Mouse (Mus musculus): ENCODE measurements at regions not wholly inside any gene's neighbourhood (a gene's known extent, or its start where the extent isn't known, plus 50 kb on each side); places are given as distances from the start of the nearest gene placed in this dataset.

DNA sequence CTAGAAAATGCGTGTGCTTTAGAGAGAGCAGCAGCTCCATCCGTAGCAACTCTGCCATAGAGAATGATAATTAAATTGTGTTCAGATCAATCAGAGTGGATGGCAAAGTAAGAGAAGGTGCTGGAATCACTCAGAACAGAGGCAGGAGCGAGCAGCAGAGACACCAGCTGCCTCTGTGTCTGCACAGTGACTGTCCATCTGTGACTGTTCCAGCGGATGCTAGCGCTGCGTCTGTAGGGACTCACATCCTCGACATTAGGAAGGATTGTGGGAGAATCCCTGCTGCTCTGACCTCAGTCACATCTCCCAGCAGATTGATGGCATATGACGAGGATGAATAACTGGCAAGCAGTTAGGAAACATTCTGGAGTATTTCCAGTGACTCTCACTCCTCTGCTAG lies 99.8 kb downstream of the Tsen15 start:
- no peak overlapping the region for H3K4me3 ChIP-seq (ENCODE audit: low read depth, low read length)
- TF ChIP-seq CTCF (IDR thresholded peaks at IDR 0.05; ENCODE audit: extremely low read depth, insufficient read length, insufficient replicate concordance, low read depth, low read length): no peak
- no peak for TF ChIP-seq POLR2A (IDR thresholded peaks at IDR 0.05; ENCODE audit: low read depth, low read length)
- H3K36me3 ChIP-seq (ENCODE audit: control insufficient read depth, insufficient read depth, low read length): no peaks in the 10 kb centered on the region
- H3K27ac ChIP-seq (ENCODE audit: insufficient read depth, low read depth, low read length): no peak overlapping the region
- peaks cover 1% of the 10 kb centered on the region; the same call in 1 of the 2 replicates for H3K4me1 ChIP-seq (ENCODE audit: control insufficient read depth, insufficient read depth, insufficient read length, low read length)
- WGBS: 79% methylated on average over 8 of the region's 8 CpGs
- no peaks in the 10 kb centered on the region for H3K27me3 ChIP-seq (ENCODE audit: control insufficient read depth, insufficient read depth, low read length)

DNA sequence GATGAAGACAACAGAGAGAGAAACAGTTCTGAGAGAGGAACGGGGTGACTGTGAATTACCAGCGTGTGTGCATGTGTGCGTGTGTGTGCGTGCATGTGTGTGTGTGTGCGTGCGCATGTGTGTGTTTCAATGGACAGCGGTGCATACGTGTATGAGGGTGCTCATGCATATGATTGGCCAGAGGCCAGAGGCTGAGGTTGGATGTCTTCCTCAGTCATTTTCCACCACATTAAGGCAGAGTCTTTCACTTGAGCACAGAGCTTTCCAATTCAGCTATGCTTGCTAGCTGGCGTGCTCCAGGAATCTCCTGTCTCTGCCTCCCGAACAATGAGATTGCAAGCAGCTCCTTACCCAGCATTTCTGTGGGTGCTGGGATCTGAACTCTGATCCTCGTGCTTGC lies 104.4 kb downstream of the Tsen15 start:
- H3K4me3 ChIP-seq (ENCODE audit: low read depth, low read length): no peak overlapping the region
- H3K27me3 ChIP-seq (ENCODE audit: control insufficient read depth, insufficient read depth, low read length): no peaks in the 10 kb centered on the region
- no peak overlapping the region for H3K27ac ChIP-seq (ENCODE audit: insufficient read depth, low read depth, low read length)
- no peaks in the 10 kb centered on the region for H3K36me3 ChIP-seq (ENCODE audit: control insufficient read depth, insufficient read depth, low read length)
- no peaks in the 10 kb centered on the region for H3K4me1 ChIP-seq (ENCODE audit: control insufficient read depth, insufficient read depth, insufficient read length, low read length)
- 93% methylated on average over 11 of the region's 11 CpGs for WGBS
- TF ChIP-seq POLR2A (IDR thresholded peaks at IDR 0.05; ENCODE audit: low read depth, low read length) (no peak), CTCF (IDR thresholded peaks at IDR 0.05; ENCODE audit: extremely low read depth, insufficient read length, insufficient replicate concordance, low read depth, low read length) (no peak)

DNA sequence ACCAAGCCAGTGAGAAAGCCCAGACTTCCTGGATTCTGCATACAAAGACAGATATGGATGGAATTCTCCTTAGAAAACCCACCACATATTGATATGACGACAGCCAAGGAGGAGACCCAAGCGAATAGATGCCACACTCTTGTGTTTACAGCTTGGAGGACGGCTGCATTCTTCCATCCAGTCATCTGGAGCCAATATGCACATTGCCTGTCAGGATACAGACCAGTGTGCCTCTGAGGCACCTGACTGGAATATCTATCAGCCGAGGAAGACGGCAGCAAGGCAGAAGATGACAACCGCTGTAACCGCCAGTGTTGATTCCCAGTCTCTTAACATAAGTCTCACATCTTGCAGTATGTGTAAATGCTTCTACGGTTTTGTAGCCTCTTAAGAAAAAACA lies 105.3 kb downstream of the Tsen15 start:
- TF ChIP-seq POLR2A (IDR thresholded peaks at IDR 0.05; ENCODE audit: low read depth, low read length) (no peak), CTCF (IDR thresholded peaks at IDR 0.05; ENCODE audit: extremely low read depth, insufficient read length, insufficient replicate concordance, low read depth, low read length) (no peak)

DNA sequence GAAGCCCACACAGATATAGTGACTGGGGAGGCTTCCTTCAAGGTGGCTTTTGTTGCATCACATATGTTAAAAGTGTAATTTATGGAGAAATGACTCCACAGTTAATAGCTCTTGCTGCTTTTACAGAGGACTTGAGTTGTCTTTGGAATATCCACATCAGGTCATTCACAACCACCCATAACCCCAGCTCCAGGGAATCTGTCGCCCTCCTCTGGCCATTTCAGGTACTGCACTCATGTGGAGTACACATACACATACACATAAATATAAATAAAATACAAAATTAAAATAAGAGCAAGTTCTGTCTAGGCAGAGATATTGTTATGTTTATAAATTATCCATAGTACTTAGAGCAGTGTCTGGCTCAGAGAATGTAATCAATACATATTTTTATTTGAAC lies 106.5 kb downstream of the Tsen15 start:
- TF ChIP-seq CTCF (IDR thresholded peaks at IDR 0.05; ENCODE audit: extremely low read depth, insufficient read length, insufficient replicate concordance, low read depth, low read length): peak; percentile 26; the same call in 1 of the 2 replicates
- no peak for TF ChIP-seq POLR2A (IDR thresholded peaks at IDR 0.05; ENCODE audit: low read depth, low read length)
- Histone ChIP-seq H3K36me3 (ENCODE audit: control insufficient read depth, insufficient read depth, low read length) (no peaks in the 10 kb centered on the region), H3K27ac (ENCODE audit: insufficient read depth, low read depth, low read length) (no peak overlapping the region), H3K27me3 (ENCODE audit: control insufficient read depth, insufficient read depth, low read length) (no peaks in the 10 kb centered on the region), H3K4me1 (ENCODE audit: control insufficient read depth, insufficient read depth, insufficient read length, low read length) (no peaks in the 10 kb centered on the region), H3K4me3 (ENCODE audit: low read depth, low read length) (no peak overlapping the region)
- WGBS: 37% methylated on average over 1 of the region's 1 CpGs

More for the DNA sequence above, 105.3 kb downstream of the Tsen15 start:
- Histone ChIP-seq H3K4me3 (ENCODE audit: low read depth, low read length) (no peak overlapping the region), H3K27me3 (ENCODE audit: control insufficient read depth, insufficient read depth, low read length) (no peaks in the 10 kb centered on the region), H3K36me3 (ENCODE audit: control insufficient read depth, insufficient read depth, low read length) (no peaks in the 10 kb centered on the region), H3K4me1 (ENCODE audit: control insufficient read depth, insufficient read depth, insufficient read length, low read length) (no peaks in the 10 kb centered on the region), H3K27ac (ENCODE audit: insufficient read depth, low read depth, low read length) (no peak overlapping the region)
- WGBS: 81% methylated on average over 8 of the region's 8 CpGs

DNA sequence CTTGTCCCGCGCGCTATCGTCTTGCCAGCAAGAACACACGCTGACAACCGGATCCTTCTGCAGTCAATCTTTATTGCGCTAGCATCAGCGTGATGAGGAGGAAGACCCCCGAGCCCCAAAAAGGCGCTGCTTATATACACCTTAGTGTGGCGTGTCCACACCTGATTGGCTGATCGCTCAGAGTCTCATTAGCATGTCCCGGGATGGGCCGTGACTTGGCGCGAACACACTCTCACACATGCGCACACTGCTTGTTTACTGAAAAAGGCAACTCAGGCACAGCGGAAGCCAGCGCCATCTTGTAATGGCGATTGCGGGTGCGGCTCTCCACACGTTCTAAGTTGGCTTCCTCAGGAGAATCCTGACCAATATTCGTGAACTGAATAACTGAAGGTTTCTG lies 111.5 kb downstream of the Tsen15 start:
- Histone ChIP-seq H3K4me1 (ENCODE audit: control insufficient read depth, insufficient read depth, insufficient read length, low read length) (no peaks in the 10 kb centered on the region), H3K36me3 (ENCODE audit: control insufficient read depth, insufficient read depth, low read length) (no peaks in the 10 kb centered on the region), H3K27me3 (ENCODE audit: control insufficient read depth, insufficient read depth, low read length) (no peaks in the 10 kb centered on the region), H3K27ac (ENCODE audit: insufficient read depth, low read depth, low read length) (no peak overlapping the region), H3K4me3 (ENCODE audit: low read depth, low read length) (no peak overlapping the region)
- 96% methylated on average over 24 of the region's 24 CpGs for WGBS
- TF ChIP-seq CTCF (IDR thresholded peaks at IDR 0.05; ENCODE audit: extremely low read depth, insufficient read length, insufficient replicate concordance, low read depth, low read length): no peak
- TF ChIP-seq POLR2A (IDR thresholded peaks at IDR 0.05; ENCODE audit: low read depth, low read length): no peak

DNA sequence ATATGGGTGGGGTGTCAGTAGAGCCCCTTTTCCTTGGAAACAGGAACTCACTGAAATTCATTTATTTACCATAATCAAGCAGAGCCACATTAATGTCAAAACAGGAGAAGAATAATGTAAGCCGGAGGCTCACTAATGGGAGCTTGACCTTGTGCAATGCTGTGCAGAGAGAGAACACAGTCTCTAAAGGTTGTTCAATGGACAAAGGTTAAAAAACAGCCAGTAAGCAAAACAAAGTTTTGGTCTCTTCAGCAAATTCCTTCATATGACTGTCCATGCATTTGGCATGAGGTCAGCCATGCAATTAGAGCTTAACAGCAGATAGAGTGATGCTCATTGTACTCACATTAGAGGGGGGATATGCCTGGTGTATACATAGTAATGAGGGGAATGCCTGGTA lies 113.1 kb downstream of the Tsen15 start:
- no peaks in the 10 kb centered on the region for H3K27me3 ChIP-seq (ENCODE audit: control insufficient read depth, insufficient read depth, low read length)
- 89% methylated on average over 1 of the region's 1 CpGs for WGBS
- no peak for TF ChIP-seq CTCF (IDR thresholded peaks at IDR 0.05; ENCODE audit: extremely low read depth, insufficient read length, insufficient replicate concordance, low read depth, low read length)
- TF ChIP-seq POLR2A (IDR thresholded peaks at IDR 0.05; ENCODE audit: low read depth, low read length): no peak
- no peak overlapping the region for H3K4me3 ChIP-seq (ENCODE audit: low read depth, low read length)
- H3K27ac ChIP-seq (ENCODE audit: insufficient read depth, low read depth, low read length): no peak overlapping the region
- no peaks in the 10 kb centered on the region for H3K36me3 ChIP-seq (ENCODE audit: control insufficient read depth, insufficient read depth, low read length)
- no peaks in the 10 kb centered on the region for H3K4me1 ChIP-seq (ENCODE audit: control insufficient read depth, insufficient read depth, insufficient read length, low read length)

DNA sequence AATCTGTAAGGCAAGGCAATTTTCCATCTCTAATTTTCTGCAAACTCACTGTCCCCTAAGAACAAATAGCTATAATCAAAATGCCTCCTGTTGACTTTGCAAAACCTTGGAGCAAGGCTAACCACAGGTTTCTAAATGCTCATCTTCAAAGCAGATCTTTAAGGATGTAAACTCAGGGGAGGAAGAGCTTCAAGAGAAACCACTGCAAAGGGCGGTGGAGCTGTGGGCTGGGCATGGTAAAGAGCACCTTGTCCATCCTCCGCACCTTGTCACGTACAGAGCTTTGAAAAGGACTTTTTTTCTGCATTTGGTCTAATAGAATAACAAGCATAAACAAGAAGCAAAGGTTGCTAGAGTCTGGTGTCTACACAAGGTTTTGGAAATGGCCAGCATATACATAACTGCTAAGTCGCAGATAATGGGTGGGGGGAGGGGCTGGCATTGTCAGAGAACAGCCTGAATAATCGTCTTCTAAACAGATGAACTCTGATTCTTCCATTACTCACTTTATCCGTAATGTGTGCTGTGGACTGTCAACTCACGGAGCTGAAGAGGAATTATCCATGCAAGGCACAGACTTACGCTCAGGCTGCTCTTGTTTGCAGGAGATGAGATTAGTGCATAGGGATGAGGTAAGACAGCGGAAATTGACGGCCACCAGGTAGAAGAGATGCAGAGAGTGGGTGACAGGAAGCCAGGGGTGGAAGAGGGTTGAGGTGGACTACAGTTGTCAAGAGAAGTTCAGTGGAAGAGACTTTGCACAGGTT lies 116.4 kb downstream of the Tsen15 start:
- no peak overlapping the region for H3K4me3 ChIP-seq (ENCODE audit: low read depth, low read length)
- no peaks in the 10 kb centered on the region for H3K36me3 ChIP-seq (ENCODE audit: control insufficient read depth, insufficient read depth, low read length)
- no peaks in the 10 kb centered on the region for H3K4me1 ChIP-seq (ENCODE audit: control insufficient read depth, insufficient read depth, insufficient read length, low read length)
- H3K27me3 ChIP-seq (ENCODE audit: control insufficient read depth, insufficient read depth, low read length): no peaks in the 10 kb centered on the region
- WGBS: 59% methylated on average over 10 of the region's 10 CpGs
- no peak overlapping the region for H3K27ac ChIP-seq (ENCODE audit: insufficient read depth, low read depth, low read length)
- TF ChIP-seq CTCF (IDR thresholded peaks at IDR 0.05; ENCODE audit: extremely low read depth, insufficient read length, insufficient replicate concordance, low read depth, low read length) (no peak), POLR2A (IDR thresholded peaks at IDR 0.05; ENCODE audit: low read depth, low read length) (no peak)

All from small intestine, adult 2 months (tissue).